Mouse (Mus musculus) left cerebral cortex, postnatal 25 days (tissue): Measurements from ENCODE around the gene Ppp1r9b. TPM values are rescaled to one million over a fixed set of nuclear protein-coding genes. Genes with fewer than 3 reads are reported as not detected.

Experiments
- DNase-seq, 2 experiments: peaks; one replicate each; pipeline ENCODE4 v3.0.0; 2022; ENCODE audit warnings: low spot score in 2 of 2, mixed read lengths in 1 of 2
- intact Hi-C: fragments of 180-260 bp; cut with DNase I; formaldehyde crosslinking; loops from one replicate; pipeline ENCODE4 v1.15.1; 2025
- total RNA-seq, 2 experiments: library from RNA; stranded (reverse); gene quantifications; 2 replicates each; pipeline ENCODE4 v1.2.3; 2021

The Ppp1r9b gene
- total RNA-seq, 2 experiments from 2014 or later = 675 to 703 TPM

DNA sequence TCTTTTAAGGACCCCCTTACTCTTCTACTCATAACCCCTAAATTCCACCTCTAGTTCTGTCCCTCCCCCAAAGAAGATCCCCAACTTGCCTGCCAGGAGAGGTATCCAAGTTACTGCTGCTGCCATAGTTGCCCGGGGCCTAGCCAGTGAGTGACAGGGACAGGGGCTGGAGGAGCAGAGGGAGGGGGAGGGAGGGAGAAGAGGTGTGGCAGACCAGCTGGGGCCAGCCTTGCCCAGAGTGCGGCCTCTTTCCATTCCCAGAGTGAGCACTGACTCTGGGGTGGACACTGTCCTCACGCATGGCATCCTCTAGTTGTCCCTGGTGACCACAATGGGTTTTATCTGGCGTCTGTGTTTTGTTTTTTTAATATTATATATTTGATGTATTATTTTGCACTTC is 17.5 kb upstream of the Ppp1r9b start:
- DNase-seq = no peak
- intact Hi-C loops = no loop called here

GRCm38 (mm10) chr11:94974951-94975350 is 15.9 kb upstream of the Ppp1r9b start:
- intact Hi-C loops = loop anchor here (5.0 kb wide), 1 partner anchor 67 kb away; the partner anchor contains the start of gene Pdk2
- no peak for DNase-seq

DNA sequence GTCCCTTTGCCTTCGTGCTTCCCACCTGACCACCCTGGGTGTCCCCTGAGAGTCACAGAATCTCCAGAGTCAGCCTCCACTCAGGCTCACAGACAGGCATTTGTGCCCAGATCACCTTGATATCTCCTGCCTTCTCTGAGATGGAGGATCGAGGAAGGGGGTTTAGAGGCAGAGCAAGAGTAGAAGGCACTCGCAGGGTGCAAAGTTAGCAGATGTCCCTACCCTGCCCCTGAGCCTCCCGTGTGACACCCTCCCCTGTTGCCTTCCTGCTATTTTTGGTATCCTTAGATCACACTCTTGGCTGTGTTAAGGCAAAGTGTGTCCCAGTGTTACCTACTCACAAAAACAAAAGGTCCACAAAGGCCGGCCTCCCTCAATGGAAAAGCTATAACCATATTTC is 14.6 kb upstream of the Ppp1r9b start, which contains the start of gene Sgca:
Sgca (minus strand) TSS at position 129 of the 400 bp plus-strand sequence.
- DNase-seq = no peak
- intact Hi-C loops = loop anchor here (5.0 kb wide), 1 partner anchor 66 kb away; the partner anchor contains the start of gene Pdk2

- intact Hi-C loops = loop anchor here (2.0 to 5.0 kb wide), 2 partner anchors 22 to 64 kb away; partner anchors contain the start of gene Pdk2
- no peak for DNase-seq
These were observed 12.5 kb upstream of the Ppp1r9b start for GRCm38 (mm10) chr11:94978178-94978915.

DNA sequence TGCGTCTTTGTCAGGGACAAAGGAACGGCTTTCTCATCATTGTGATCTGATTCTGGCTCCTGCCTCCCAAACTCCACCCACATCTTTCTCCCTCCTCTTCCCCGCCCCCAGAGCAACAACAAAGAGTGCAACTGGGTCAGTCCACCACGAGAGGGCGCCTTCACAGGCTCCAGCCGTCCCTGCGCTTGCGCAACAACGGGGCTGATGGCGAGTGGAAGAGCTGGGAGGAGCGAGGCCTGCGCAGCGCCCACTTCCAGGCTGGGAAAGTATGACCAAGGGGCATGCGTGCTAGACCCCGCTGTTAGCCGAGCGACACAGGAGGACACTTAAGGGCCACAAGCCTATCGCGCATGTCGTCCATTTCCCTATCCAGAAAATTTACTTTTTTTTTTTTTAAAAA is 11.9 kb upstream of the Ppp1r9b start:
- intact Hi-C loops = loop anchor here (1.0 to 5.0 kb wide), 3 partner anchors 10 to 63 kb away; partner anchors contain the start of gene Pdk2
- DNase-seq = peak; percentile 95 to 99

GRCm38 (mm10) chr11:94979462-94980179 is 11.2 kb upstream of the Ppp1r9b start:
- intact Hi-C loops = loop anchor here (1.0 to 5.0 kb wide), 3 partner anchors 10 to 63 kb away; partner anchors contain the start of gene Pdk2

DNA sequence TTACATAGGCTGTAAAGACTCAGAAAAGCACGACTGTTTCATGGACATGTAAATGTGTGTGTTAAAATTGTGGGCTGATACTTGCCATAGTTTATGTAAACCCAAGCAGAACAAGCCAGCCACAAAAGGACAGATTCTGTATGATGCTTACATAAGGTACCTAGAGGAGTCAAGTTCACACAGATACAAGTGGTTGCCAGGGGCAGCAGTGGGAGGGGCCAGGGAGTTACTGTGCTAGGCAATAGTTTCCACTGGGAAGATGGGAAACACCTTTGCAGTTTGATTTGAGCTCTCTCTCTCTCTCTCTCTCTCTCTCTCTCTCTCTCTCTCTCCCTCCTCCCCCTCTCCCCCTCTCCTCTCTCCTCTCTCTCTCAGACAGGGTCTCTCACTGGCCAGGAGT is 5.7 kb upstream of the Ppp1r9b start:
- intact Hi-C loops = no loop called here
- no peak for DNase-seq

More at GRCm38 (mm10) chr11:94979462-94980179, 11.2 kb upstream of the Ppp1r9b start:
- no peak for DNase-seq

DNA sequence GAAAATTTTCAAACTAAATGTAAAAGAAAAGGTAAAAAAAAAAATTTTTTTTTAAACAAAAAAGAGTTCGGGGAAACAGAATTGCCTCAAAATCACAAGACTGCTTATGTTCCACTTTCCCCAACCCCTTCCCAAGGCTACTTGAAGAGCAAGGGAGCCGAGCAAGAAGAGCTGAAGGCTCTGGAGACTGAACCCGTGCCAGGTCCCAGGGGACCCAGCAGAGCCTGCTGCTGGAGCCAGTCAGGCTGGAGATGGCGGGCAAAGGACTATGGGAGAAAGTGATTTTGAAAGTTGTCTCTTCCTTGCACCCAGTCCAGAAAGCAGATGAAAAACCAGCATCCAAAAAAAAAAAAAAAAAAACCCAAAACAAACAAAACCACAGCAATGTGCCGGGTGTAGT is 5.0 kb upstream of the Ppp1r9b start:
- no peak for DNase-seq
- intact Hi-C loops = no loop called here

DNA sequence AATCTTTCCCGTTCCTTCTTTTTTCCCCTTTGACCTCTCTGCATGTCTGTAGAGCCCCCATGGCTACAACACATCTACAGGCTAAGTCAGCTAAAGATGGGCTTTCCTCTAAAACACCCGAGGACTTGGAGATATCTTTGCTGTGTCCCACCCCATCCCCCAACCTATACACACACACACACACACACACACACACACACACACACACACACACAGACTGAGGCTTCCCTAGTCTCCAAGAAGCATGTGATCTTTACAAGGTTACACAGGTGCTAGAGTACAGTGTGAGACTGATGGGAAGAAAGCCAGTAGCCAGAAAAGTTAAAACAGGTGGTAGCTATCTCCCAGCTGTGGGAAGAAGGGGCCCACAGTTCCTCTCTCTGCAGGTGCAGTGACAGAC is 4.4 kb upstream of the Ppp1r9b start:
- no peak for DNase-seq
- intact Hi-C loops = no loop called here

- DNase-seq = no peak
- intact Hi-C loops = no loop called here
These were observed 3.5 kb upstream of the Ppp1r9b start for GRCm38 (mm10) chr11:94987341-94987740.

- intact Hi-C loops = no loop called here
- DNase-seq = no peak
These were observed 3.0 kb upstream of the Ppp1r9b start for GRCm38 (mm10) chr11:94987851-94988250.

DNA sequence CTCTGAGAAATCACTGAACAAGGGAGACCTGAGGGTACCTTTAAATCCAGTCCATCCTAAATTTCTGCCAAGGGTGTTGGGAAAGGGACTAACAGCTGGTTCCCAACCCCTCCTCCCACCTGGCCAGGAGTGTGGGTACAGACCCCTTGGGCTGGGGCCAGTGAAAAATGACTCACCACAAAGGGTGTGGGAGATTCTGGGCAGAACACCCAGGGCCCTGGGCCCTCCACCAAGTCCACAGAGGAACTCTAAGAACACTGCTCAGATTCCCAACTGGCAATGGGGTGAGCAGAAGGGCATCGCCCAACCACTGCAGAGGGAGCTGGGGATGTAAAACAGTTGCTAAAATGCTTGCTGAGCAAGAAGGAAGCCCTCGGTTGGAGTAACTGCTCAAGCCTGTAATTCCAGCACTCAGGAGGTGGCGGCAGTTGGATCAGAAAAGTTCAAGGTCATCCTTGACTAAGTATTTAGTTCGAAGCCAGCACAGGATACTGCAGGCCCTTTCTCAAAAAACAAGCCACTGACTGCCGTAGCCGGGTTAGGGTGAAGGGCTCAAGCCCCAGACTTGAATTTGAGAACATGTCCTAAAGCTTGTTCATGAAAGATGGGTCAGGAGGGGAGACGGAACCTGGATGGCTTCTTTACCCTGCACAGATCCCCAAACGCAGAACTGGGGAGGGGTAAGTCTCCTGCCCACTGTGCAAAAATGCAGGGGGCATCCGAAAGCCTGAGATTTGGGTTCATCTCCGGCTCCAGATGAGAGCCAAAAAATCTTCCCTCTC is 1.9 kb upstream of the Ppp1r9b start:
- intact Hi-C loops = loop anchor here (1.0 kb wide), 1 partner anchor 10 kb away; no protein-coding TSS in a partner anchor
- DNase-seq = peak in 1 of 2 experiments; percentile 65

- intact Hi-C loops = loop anchor here (1.0 to 5.0 kb wide), 3 partner anchors 10 to 662 kb away; partner anchors contain the start of gene Ankrd40
These were observed 1.2 kb upstream of the Ppp1r9b start for GRCm38 (mm10) chr11:94989562-94990017.

DNA sequence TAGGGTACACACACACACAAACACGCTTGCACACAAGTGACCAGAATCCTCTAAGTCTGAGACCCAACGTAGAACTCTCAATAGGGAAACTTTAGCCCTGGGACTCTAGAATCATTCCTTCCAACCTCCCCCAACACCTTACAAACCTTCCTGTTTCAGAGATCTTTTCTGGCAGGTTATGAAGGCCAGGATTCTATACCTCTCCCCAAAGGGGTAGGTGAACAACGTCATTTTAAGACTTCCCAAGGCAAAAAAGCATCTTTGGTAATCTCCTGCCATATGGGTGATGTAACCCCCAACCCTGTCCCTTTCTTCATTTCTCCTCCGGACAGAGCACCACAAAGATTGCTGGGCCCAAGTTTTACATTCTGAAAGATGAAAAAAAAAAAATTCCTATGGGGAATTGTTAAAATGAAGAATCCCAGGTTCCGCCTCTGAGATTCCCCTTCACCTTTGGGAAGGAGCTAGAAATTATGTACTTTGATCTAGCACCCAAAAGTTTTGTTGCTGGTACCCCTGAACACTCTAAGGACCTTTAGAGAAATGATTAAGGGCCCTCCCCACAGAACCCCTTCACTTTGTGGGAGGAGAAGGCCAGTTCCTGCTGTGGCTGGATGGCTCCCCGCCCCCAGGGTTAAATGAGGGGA is 610 bp upstream of the Ppp1r9b start:
- no peak for DNase-seq
- intact Hi-C loops = loop anchor here (5.0 kb wide), 2 partner anchors 47 to 663 kb away; partner anchors contain the start of gene Ankrd40

More at GRCm38 (mm10) chr11:94989562-94990017, 1.2 kb upstream of the Ppp1r9b start:
- peak; percentile 88 to 93 for DNase-seq

DNA sequence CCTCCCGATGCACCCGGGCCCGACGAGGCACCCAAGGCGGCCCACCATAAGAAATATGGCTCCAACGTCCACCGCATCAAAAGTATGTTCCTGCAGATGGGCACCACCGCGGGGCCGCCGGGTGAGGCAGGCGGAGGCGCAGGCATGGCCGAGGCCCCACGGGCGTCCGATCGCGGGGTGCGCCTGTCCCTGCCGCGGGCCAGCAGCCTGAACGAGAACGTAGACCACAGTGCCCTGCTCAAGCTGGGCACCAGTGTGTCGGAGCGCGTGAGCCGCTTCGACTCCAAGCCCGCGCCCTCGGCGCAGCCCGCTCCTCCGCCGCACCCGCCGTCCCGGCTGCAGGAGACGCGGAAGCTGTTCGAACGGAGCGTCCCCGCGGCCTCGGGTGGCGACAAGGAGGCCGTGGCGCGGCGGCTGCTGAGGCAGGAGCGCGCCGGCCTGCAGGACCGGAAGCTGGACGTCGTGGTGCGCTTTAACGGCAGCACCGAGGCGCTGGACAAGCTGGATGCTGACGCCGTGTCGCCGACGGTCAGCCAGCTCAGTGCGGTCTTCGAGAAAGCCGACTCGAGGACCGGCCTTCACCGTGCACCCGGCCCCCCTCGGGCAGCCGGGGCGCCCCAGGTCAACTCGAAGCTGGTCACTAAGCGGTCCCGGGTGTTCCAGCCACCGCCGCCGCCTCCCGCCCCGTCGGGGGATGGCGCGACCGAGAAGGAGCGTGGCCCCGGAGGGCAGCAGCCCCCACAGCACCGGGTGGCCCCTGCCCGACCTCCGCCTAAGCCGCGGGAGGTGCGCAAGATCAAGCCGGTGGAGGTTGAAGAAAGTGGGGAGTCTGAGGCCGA is 1.0 kb downstream of the Ppp1r9b start:
- intact Hi-C loops = loop anchor here (5.0 kb wide), 2 partner anchors 45 to 665 kb away; partner anchors contain the start of gene Ankrd40
- no peak for DNase-seq

GRCm38 (mm10) chr11:94992480-94992753 is 1.6 kb downstream of the Ppp1r9b start:
- no peak for DNase-seq
- intact Hi-C loops = loop anchor here (5.0 kb wide), 2 partner anchors 45 to 665 kb away; partner anchors contain the start of gene Ankrd40

- intact Hi-C loops = loop anchor here (5.0 kb wide), 2 partner anchors 44 to 666 kb away; partner anchors contain the start of gene Ankrd40
- peak in 1 of 2 experiments; percentile 51 for DNase-seq
These were observed 2.1 kb downstream of the Ppp1r9b start for GRCm38 (mm10) chr11:94992754-94993606.
